ENCODE assay signal across 27 mouse cellular contexts in the genomic region with DNA sequence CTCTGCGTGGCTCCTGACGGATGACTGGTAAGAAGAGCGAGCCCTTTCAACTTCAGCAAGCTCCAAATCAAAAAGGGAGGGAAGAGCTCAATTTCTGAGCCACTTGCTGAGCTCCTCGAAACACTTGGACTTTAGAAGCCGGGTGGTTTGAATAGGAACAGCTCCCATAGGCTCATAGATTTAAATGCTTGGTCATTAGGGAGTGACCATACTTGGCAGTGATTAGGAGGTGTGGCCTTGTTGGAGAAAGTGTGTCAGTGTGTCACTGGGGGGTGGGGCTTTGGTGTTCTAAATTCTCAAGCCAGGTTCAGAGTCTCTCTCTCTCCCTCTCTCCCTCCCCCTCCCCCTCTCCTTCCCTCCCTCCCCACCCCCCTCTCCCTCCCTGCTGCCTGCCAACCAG.
"Had no signal": no experiment of that assay in that cellular context is flagged by ENCODE, and none has a peak within 500 bp of the region (broad histone marks: within the 10 kb centered on the region; RNA-seq: fewer than 3 reads in every experiment).

No protein-coding gene starts in this region.

- H3K36me3 ChIP-seq: heart, embryonic 10.5 days; heart, embryonic 12.5 days; hindbrain, embryonic 10.5 days; hindbrain, embryonic 12.5 days; intestine, embryonic 15.5 days; limb, embryonic 10.5 days; limb, embryonic 12.5 days; liver, embryonic 12.5 days had no signal

- H3K9me3 ChIP-seq: hindbrain, embryonic 12.5 days; intestine, embryonic 15.5 days; limb, embryonic 10.5 days; liver, embryonic 12.5 days had no signal

- H3K4me2 ChIP-seq: heart, embryonic 12.5 days; hindbrain, embryonic 12.5 days; hindbrain, embryonic 14.5 days; intestine, embryonic 15.5 days; limb, embryonic 12.5 days; liver, embryonic 12.5 days had no signal

- H3K27ac ChIP-seq: gastrocnemius, adult 2 months; heart, embryonic 10.5 days; hindbrain, embryonic 10.5 days; hindbrain, embryonic 12.5 days; hindbrain, embryonic 14.5 days; intestine, embryonic 15.5 days; kidney, postnatal 0 days; left cerebral cortex, adult 2 months; limb, embryonic 10.5 days; limb, embryonic 12.5 days; liver, embryonic 12.5 days; liver, embryonic 14.5 days had no signal

- H3K4me1 ChIP-seq: heart, embryonic 10.5 days; heart, embryonic 12.5 days; hindbrain, embryonic 12.5 days; intestine, embryonic 15.5 days; liver, embryonic 12.5 days had no signal

- H3K9ac ChIP-seq: heart, embryonic 12.5 days; hindbrain, embryonic 12.5 days; hindbrain, embryonic 14.5 days; intestine, embryonic 15.5 days; limb, embryonic 12.5 days; liver, embryonic 12.5 days; liver, embryonic 14.5 days had no signal

- H3K27me3 ChIP-seq: heart, embryonic 12.5 days; hindbrain, embryonic 12.5 days; intestine, embryonic 15.5 days; limb, embryonic 12.5 days had no signal

- ATAC-seq: hindbrain, embryonic 16.5 days; inflammation-experienced regulatory T-cells, adult 6 months; intestine, embryonic 15.5 days; intestine, postnatal 0 days; liver, embryonic 12.5 days had no signal

- DNase-seq: gastrocnemius, adult 2 months; gastrocnemius, postnatal 10 days; gastrocnemius, postnatal 25 days; heart, adult 18-20 months; heart, postnatal 10 days; heart, postnatal 4 days; kidney, adult 18-20 months; kidney, adult 8-10 months; kidney, postnatal 14 days; kidney, postnatal 36 days; layer of hippocampus, adult 9-11 months; liver had no signal

- H3K4me3 ChIP-seq: gastrocnemius, adult 2 months; heart, embryonic 10.5 days; heart, embryonic 12.5 days; hindbrain, embryonic 10.5 days; hindbrain, embryonic 12.5 days; intestine, embryonic 15.5 days; left cerebral cortex, adult 2 months; limb, embryonic 10.5 days; limb, embryonic 12.5 days; liver, embryonic 12.5 days had no signal
